Mouse (Mus musculus): Measurements from ENCODE around the gene Inpp5k.
A peak's percentile ranks its signal among the peaks of the same experiment; 100 is the strongest.
"Not testable (repeated sequence)": the region's sequence is repeated elsewhere in the genome, so short reads cannot be mapped to it uniquely, and the experiment has no call there.

The Inpp5k gene

DNA sequence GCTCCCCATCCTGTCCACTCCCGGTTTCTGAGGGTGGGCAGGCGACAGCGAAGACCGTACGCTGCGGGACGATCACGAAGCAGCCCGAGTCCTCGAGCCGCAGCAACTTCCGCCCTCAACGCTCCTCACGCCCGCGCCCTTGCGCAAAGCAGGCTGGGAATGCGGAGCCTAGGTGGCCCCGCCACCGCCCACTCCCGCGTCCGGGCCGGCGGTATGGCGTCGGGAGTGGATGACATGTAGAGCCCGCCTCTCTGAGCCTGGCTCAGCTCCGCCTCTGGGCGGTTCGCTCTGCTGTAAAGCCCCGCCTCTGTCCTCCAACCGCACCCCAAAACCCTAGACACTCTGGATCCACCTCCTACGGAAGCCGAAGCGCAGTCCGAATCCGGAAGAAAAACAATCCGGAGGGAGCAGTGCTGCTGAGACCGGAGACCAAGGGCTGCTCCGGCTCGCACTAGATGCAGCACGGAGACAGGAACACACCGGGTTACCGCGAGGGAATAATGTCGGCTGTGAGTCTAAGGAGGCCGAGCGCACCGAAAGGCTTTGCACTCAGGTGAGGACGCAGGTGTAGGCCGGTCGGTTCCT lies at the start of gene Inpp5k:
TSS of gene Inpp5k (plus strand) at position 344 of the 585 bp plus-strand sequence.
- DNase-seq (ENCODE audit: low read depth, low spot score) = peak; percentile 95

- no peak for DNase-seq (ENCODE audit: low read depth, low spot score)
Observed at GRCm38 (mm10) chr11:75581495-75582149, 49.2 kb upstream of the Inpp5k start.

GRCm38 (mm10) chr11:75583521-75583920 lies 47.3 kb upstream of the Inpp5k start:
- DNase-seq (ENCODE audit: low read depth, low spot score) = no peak

DNA sequence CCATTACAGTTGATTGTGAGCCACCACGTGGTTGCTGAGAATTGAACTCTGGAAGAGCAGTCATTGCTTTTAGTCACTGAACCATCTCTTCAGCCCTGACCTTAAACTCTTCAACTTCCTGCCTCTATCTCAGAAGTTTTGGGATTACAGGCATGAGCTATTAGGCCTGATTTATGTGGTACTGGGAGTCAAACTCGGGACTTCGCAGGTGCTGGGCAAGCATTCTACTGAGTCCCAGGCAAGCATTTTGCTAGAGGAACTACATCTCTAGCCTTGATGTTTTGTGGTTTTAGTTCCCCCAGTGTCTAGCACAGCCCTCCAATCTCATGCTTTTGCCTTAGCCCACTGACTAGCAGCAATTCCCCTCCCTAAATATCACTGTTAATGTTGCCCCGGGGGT lies 45.7 kb upstream of the Inpp5k start:
- DNase-seq (ENCODE audit: low read depth, low spot score) = no peak

DNA sequence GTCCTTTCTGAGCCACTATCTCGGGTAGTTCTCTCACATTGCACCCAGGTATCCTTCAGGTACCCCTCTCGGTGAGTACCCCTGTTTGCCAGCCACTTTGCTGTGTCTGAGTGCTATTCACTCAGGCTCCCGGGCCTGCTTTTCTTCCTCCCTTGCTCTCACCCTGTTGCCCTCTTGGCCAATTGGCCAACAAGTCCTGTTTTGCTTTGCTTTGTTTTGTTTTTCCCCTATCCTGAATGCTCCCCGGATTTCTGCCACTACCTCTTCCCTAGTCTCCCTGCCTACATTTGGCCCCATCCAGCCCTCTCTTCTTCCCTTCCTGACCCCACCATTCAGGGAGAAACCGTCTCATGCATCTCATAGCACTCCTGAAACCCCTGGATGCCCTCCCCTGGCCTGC lies 44.8 kb upstream of the Inpp5k start:
- no peak for DNase-seq (ENCODE audit: low read depth, low spot score)

GRCm38 (mm10) chr11:75586963-75587362 lies 43.8 kb upstream of the Inpp5k start:
- no peak for DNase-seq (ENCODE audit: low read depth, low spot score)

GRCm38 (mm10) chr11:75587493-75588284 lies 43.1 kb upstream of the Inpp5k start, which contains the start of gene Pitpna:
Gene Pitpna, plus strand, starts transcription at chr11:75588097.
- peak; percentile 89 for DNase-seq (ENCODE audit: low read depth, low spot score)

- peak; percentile 7 for DNase-seq (ENCODE audit: low read depth, low spot score)
Observed at GRCm38 (mm10) chr11:75588285-75588941, 42.4 kb upstream of the Inpp5k start.

GRCm38 (mm10) chr11:75592612-75593011 lies 38.2 kb upstream of the Inpp5k start:
- DNase-seq (ENCODE audit: low read depth, low spot score) = no peak

- no peak for DNase-seq (ENCODE audit: low read depth, low spot score)
Observed at GRCm38 (mm10) chr11:75594431-75594830, 36.4 kb upstream of the Inpp5k start.

DNA sequence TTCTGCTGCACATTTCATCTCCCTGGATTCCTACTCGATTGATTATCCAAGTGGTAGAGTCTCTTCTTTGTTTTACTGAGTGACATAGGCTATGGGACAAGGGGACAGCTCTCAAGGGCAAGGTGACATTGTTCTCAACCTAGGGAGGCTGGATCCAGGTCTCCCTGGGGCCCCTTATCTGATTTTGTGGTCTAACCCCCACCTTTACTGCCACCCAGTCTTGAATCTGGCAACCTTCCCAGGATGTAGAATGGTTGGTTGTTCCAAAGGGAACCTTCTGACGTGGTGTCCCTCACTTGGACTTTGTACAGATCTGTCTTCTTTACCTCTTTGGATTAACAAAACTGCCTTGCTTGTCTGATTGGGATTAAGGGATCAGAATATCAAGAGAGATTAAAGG lies 35.4 kb upstream of the Inpp5k start:
- no peak for DNase-seq (ENCODE audit: low read depth, low spot score)

DNA sequence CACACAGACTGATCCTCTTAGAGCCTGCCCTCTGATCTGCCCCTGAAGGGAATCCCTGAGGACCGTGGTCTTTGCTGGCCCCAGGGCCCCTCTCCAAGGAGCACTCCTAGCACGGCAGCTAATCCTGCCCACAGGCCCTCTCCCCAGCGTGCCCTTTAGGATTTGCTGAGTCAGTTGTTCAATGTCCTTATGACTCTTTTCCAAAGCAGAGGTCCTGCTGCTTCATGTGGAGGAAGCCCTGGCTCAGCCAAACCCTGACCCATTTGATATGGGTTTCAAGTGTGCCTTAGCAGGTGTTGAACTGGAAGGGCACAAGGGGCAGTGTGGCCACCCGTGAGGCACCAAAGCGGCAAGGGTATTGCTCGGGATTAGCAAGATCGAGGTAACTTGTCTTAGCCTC lies 35.0 kb upstream of the Inpp5k start:
- no peak for DNase-seq (ENCODE audit: low read depth, low spot score)

GRCm38 (mm10) chr11:75596726-75597255 lies 34.0 kb upstream of the Inpp5k start:
- DNase-seq (ENCODE audit: low read depth, low spot score) = no peak

GRCm38 (mm10) chr11:75598004-75598403 lies 32.8 kb upstream of the Inpp5k start:
- no peak for DNase-seq (ENCODE audit: low read depth, low spot score)

DNA sequence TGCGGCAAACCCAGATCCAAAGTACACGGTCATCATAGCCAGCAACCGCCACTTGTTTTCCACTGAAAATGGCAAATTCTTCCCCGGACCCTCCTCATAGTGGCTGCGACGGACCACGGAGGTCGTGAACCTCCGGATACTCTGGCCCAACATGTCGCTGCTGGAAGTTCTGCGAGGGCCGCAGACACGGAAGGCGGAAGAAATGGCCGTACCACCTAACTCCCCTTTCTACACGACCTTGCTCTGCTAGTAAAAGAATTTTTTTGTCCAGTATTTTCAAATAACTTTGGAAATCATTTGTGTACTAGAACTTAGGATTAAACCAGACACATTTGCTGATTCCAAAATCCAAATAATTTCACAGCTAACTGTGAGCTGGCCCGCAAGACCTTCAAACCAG lies 31.0 kb upstream of the Inpp5k start:
- DNase-seq (ENCODE audit: low read depth, low spot score) = not testable (repeated sequence)

DNA sequence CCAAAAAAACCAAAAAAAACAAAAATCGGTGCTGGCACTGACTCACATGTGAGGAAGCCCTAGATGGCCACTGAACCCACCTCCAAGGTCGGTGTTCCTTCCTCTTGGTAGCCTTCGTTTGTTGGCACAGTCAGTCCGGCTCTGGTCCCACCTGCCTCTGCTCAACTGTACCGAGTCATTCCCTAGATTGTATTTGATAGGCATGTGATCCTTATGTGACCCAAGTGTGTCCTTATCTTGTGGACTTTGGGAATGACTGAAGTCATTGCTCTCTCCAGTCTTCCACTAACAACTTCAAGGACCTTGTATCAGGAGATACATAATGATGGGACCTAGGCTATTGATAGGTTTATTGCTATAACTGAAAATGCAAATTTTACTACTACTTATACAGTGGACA lies 26.0 kb upstream of the Inpp5k start:
- no peak for DNase-seq (ENCODE audit: low read depth, low spot score)

GRCm38 (mm10) chr11:75605318-75605717 lies 25.5 kb upstream of the Inpp5k start:
- no peak for DNase-seq (ENCODE audit: low read depth, low spot score)

DNA sequence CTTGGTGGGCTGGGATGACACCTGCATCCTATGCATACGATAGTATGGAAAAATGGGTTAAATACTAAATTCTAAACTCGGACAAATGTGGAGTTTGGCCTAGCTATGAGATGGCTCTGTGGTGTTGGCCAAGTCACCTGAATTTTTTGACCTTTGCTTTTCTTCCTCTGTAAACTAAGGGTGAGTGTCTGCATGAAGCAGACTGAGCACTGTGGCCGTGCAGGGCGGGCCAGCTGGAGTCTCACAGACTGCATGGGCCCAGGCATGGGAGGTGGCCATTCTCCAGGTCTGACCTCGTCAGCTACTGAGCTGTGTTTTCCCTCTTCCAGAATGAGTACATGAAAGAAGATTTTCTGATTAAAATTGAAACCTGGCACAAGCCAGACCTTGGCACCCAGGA lies 22.0 kb upstream of the Inpp5k start:
- DNase-seq (ENCODE audit: low read depth, low spot score) = no peak

DNA sequence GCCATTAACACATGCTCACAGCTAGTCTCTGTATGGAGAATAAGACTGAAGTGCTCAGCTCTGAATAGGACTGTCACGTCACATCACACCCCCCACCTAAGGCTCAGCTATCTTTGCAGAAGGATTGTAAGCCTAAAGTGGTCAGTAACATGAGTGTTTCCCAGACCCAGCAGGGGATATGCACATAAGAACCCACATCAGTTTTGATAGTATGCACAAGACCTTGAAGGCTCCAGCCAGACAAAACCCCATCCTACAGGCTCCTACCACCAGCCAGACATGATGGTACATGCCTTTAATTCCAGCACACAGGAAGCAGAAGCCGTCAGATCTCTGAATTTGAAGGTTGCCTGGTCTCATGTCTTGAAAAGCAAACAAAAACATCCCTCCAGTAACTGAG lies 20.8 kb upstream of the Inpp5k start:
- no peak for DNase-seq (ENCODE audit: low read depth, low spot score)

- no peak for DNase-seq (ENCODE audit: low read depth, low spot score)
Observed at GRCm38 (mm10) chr11:75614769-75615168, 16.0 kb upstream of the Inpp5k start.

GRCm38 (mm10) chr11:75615556-75615955 lies 15.2 kb upstream of the Inpp5k start:
- DNase-seq (ENCODE audit: low read depth, low spot score) = no peak

GRCm38 (mm10) chr11:75619133-75619532 lies 11.7 kb upstream of the Inpp5k start:
- DNase-seq (ENCODE audit: low read depth, low spot score) = no peak

Data from forelimb bud, embryonic 11.5 days (tissue).